In the genomic region with DNA sequence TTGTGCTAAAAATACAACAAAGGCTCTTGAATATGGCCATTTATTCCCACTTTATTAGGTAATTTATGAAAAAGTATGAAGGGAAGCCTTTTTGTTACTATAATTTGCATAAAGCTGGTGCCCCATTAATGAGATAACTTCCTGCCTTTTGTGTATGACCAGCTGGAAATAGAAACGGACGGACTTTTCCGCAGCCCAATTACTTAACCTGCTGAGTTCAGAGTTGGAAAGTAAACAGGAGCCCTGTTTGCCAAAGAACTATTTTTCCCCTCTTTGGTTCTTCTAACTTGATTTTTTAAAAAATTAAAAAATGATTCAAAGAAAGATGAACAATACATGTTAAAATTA, we compare ENCODE assay signal across 15 mouse cellular contexts.
DNase-seq lines count a peak whose midpoint lies in the region; ATAC-seq lines count a peak whose summit lies in the region.
"Had no signal": no experiment of that assay in that cellular context is flagged by ENCODE, and none has a peak within 500 bp of the region (broad histone marks: within the 10 kb centered on the region; RNA-seq: fewer than 3 reads in every experiment).

No protein-coding gene starts in this region.

- intact Hi-C loops in heart, postnatal 25 days (cut with DNase I): no loop called here

- H3K4me3 ChIP-seq in neural tube, embryonic 11.5 days (ENCODE audit: low read depth, low read length): no peak overlapping the region
- no peak overlapping the region for H3K4me3 ChIP-seq in intestine, embryonic 16.5 days (ENCODE audit: low read length)
- H3K4me3 ChIP-seq: liver, embryonic 12.5 days had no signal

- peaks cover 9% of the 10 kb centered on the region; the same call in 1 of the 2 replicates for H3K4me1 ChIP-seq in neural tube, embryonic 11.5 days (ENCODE audit: control insufficient read depth, insufficient read depth, low read length)
- no peaks in the 10 kb centered on the region for H3K4me1 ChIP-seq in intestine, embryonic 16.5 days (ENCODE audit: control insufficient read depth, insufficient read depth, low read length)
- H3K4me1 ChIP-seq: liver, embryonic 12.5 days had no signal

- H3K9ac ChIP-seq in neural tube, embryonic 11.5 days (ENCODE audit: low read length): no peak overlapping the region
- no peak overlapping the region for H3K9ac ChIP-seq in intestine, embryonic 16.5 days (ENCODE audit: low read depth, low read length)
- H3K9ac ChIP-seq: liver, embryonic 12.5 days had no signal

- H3K27ac ChIP-seq in neural tube, embryonic 11.5 days (ENCODE audit: low read depth, low read length): no peak overlapping the region
- H3K27ac ChIP-seq in intestine, embryonic 16.5 days (ENCODE audit: low read length): no peak overlapping the region
- H3K27ac ChIP-seq: liver, embryonic 12.5 days had no signal

- H3K27me3 ChIP-seq in neural tube, embryonic 11.5 days (ENCODE audit: control insufficient read depth, insufficient read depth, low read length): no peaks in the 10 kb centered on the region
- H3K27me3 ChIP-seq in intestine, embryonic 16.5 days (replicated peaks; ENCODE audit: control insufficient read depth, insufficient read depth, low read length): no peaks in the 10 kb centered on the region
- H3K27me3 ChIP-seq: liver, embryonic 12.5 days had no signal

- 28% methylated on average over 3 of the region's 3 CpGs for WGBS in neural tube, embryonic 11.5 days
- 50% methylated on average over 3 of the region's 3 CpGs for WGBS in intestine, embryonic 16.5 days

- H3K36me3 ChIP-seq in neural tube, embryonic 11.5 days (ENCODE audit: control insufficient read depth, insufficient read depth, low read length): no peaks in the 10 kb centered on the region
- H3K36me3 ChIP-seq in intestine, embryonic 16.5 days (ENCODE audit: control insufficient read depth, insufficient read depth, low read length): no peaks in the 10 kb centered on the region
- H3K36me3 ChIP-seq: liver, embryonic 12.5 days had no signal

- H3K9me3 ChIP-seq in neural tube, embryonic 11.5 days (ENCODE audit: control insufficient read depth, low read length): no peaks in the 10 kb centered on the region
- H3K9me3 ChIP-seq in intestine, embryonic 16.5 days (ENCODE audit: control insufficient read depth, low read length): no peaks in the 10 kb centered on the region
- H3K9me3 ChIP-seq: liver, embryonic 12.5 days had no signal

- peak; percentile 7 for DNase-seq in embryo, embryonic 10.5 days (ENCODE audit: low spot score)
- DNase-seq in embryo, embryonic 10 days (ENCODE audit: low spot score): no peak
- peak; percentile 21 for DNase-seq in neural tube, embryonic 11.5 days (ENCODE audit: low spot score)
- DNase-seq in neural tube, embryonic 10.5 days (ENCODE audit: extremely low spot score, low spot score): no peak
- DNase-seq in mesoderm, embryonic 11.5 days (ENCODE audit: low read depth, low spot score): peak; percentile 11
- DNase-seq in adrenal gland, adult 2 months: no peak
- no peak for DNase-seq in heart, postnatal 25 days (ENCODE audit: low spot score)
- DNase-seq: cerebellum, adult 2 months; gastrocnemius, postnatal 14 days; kidney, adult 9 months; thymus, postnatal 36 days had no signal

- H3K4me2 ChIP-seq in neural tube, embryonic 11.5 days (ENCODE audit: low read depth): no peak overlapping the region
- H3K4me2 ChIP-seq in intestine, embryonic 16.5 days (ENCODE audit: low read depth, low read length): no peak overlapping the region
- H3K4me2 ChIP-seq: liver, embryonic 12.5 days had no signal

- no peak for ATAC-seq in neural tube, embryonic 11.5 days (ENCODE audit: insufficient read depth, low FRiP score, low TSS enrichment)
- no peak for ATAC-seq in intestine, embryonic 16.5 days
- ATAC-seq: liver, embryonic 12.5 days; lung, postnatal 0 days; Patski had no signal

Comparison
In these comparisons a context has a peak if more than half of its experiments do, and no peak if none do; other contexts are left out.
1. DNase-seq: peak in embryo, embryonic 10.5 days (single experiment), neural tube, embryonic 11.5 days (single experiment) and mesoderm, embryonic 11.5 days (single experiment); none in embryo, embryonic 10 days (single experiment), neural tube, embryonic 10.5 days (single experiment), adrenal gland, adult 2 months (single experiment) and heart, postnatal 25 days (single experiment).